ENCODE assay signal across 13 mouse cellular contexts in the genomic region with DNA sequence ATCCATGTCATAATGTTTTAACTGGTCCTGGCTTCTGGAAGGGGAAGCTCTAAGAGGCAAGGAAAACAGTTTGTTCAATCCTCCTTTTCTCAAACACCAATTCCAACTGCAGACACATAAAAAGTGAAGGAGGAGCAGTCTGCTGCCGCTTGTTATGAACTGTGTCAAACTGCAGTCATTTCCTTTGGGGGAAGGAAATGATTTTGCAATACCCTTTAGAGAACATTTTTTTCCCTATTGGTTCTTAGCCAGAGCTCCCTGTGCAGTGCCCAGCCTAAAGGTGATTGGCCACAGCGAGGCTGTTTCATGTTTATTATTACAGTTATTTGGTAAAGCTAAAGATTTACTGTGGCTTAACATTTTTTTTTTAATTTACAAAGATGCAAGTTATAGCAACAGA.
"Had no signal": no experiment of that assay in that cellular context is flagged by ENCODE, and none has a peak within 500 bp of the region (broad histone marks: within the 10 kb centered on the region; RNA-seq: fewer than 3 reads in every experiment).

No protein-coding gene starts in this region.

- H3K27ac ChIP-seq: limb, embryonic 12.5 days; liver, embryonic 14.5 days; midbrain, embryonic 15.5 days; stomach, embryonic 15.5 days had no signal

- H3K4me3 ChIP-seq: limb, embryonic 12.5 days; megakaryocyte, embryonic 14.5 days; midbrain, embryonic 15.5 days; stomach, embryonic 15.5 days had no signal

- DNase-seq: kidney, adult 8-10 months; kidney, postnatal 25 days; liver; lung, adult 2 months; right cerebral cortex, postnatal 14 days; thymus, postnatal 4 days had no signal

- H3K9ac ChIP-seq: limb, embryonic 12.5 days; liver, embryonic 14.5 days; midbrain, embryonic 15.5 days; stomach, embryonic 15.5 days had no signal

- H3K27me3 ChIP-seq: limb, embryonic 12.5 days; megakaryocyte, embryonic 14.5 days; midbrain, embryonic 15.5 days; stomach, embryonic 15.5 days had no signal

- H3K4me1 ChIP-seq: limb, embryonic 12.5 days; megakaryocyte, embryonic 14.5 days; midbrain, embryonic 15.5 days; stomach, embryonic 15.5 days had no signal

- H3K36me3 ChIP-seq: limb, embryonic 12.5 days; midbrain, embryonic 15.5 days; stomach, embryonic 15.5 days had no signal

- H3K4me2 ChIP-seq: limb, embryonic 12.5 days; midbrain, embryonic 11.5 days; midbrain, embryonic 15.5 days; stomach, embryonic 15.5 days had no signal

- H3K9me3 ChIP-seq: limb, embryonic 12.5 days; megakaryocyte, embryonic 14.5 days; midbrain, embryonic 15.5 days; stomach, embryonic 15.5 days had no signal

- ATAC-seq: intestine, postnatal 0 days; midbrain, embryonic 15.5 days had no signal
